ENCODE assay signal across 16 mouse cellular contexts in genomic region chr4:65158651-65159050, GRCm38 (mm10). TPM values are rescaled to one million over a fixed set of nuclear protein-coding genes. Genes with fewer than 3 reads are reported as not detected.
DNase-seq lines count a peak whose midpoint lies in the region.
"Had no signal": no experiment of that assay in that cellular context is flagged by ENCODE, and none has a peak within 500 bp of the region (broad histone marks: within the 10 kb centered on the region; RNA-seq: fewer than 3 reads in every experiment).

No protein-coding gene starts in this region.

- DNase-seq in cerebellum, adult 11 months, result peak; percentile 14
- DNase-seq in cerebellum, postnatal 4 days (ENCODE audit: low spot score in 2 of 2), result no peak
- peak; percentile 28 for DNase-seq in brain, adult 2 months (ENCODE audit: low read depth, low spot score)
- peak; percentile 37 for DNase-seq in cerebellum, adult 9-10 months
- peak; percentile 41 to 57 for DNase-seq in cerebellum, postnatal 25 days
- no peak for DNase-seq in left cerebral cortex, postnatal 4 days
- no peak for DNase-seq in left cerebral cortex, postnatal 36 days (ENCODE audit: low spot score in 2 of 2)
- DNase-seq in gastrocnemius, adult 18-20 months (ENCODE audit: low spot score), result no peak
- DNase-seq: adrenal gland, adult 2 months; adrenal gland, postnatal 25 days; B cell, adult 2 months; embryo, embryonic 11 days; gastrocnemius, postnatal 36 days; heart, adult 2 months; kidney, adult 18-20 months had no signal

- intact Hi-C loops in left cerebral cortex, postnatal 4 days (cut with DNase I), result no loop called here
- intact Hi-C loops in left cerebral cortex, postnatal 36 days (cut with DNase I), result no loop called here

RNA-seq across cellular contexts. Expression of gene Pappa, which starts 34.7 kb away (rescaled TPM):
- under 1 TPM; 0.18 to 0.62 TPM for total RNA-seq in left cerebral cortex, postnatal 4 days (2021)
- under 1 TPM; 0.47 to 0.68 TPM for total RNA-seq in left cerebral cortex, postnatal 36 days (2021)
- under 1 TPM; 0.24 to 0.46 TPM for total RNA-seq in gastrocnemius, adult 18-20 months (2021)
- total RNA-seq: common myeloid progenitor, adult 5-6 weeks had no signal

Comparison
In these comparisons a context has a peak if more than half of its experiments do, and no peak if none do; other contexts are left out.
1. DNase-seq: peak in cerebellum, adult 11 months (single experiment), brain, adult 2 months (single experiment), cerebellum, adult 9-10 months (single experiment) and cerebellum, postnatal 25 days (2 of 2); none in cerebellum, postnatal 4 days (0 of 2), left cerebral cortex, postnatal 4 days (single experiment), left cerebral cortex, postnatal 36 days (0 of 2) and gastrocnemius, adult 18-20 months (single experiment).